Mouse (Mus musculus) layer of hippocampus, postnatal 10 days (tissue): ENCODE data around the gene Scnn1a. TPM values are rescaled to one million over a fixed set of nuclear protein-coding genes. Genes with fewer than 3 reads are reported as not detected.
A peak's percentile ranks its signal among the peaks of the same experiment; 100 is the strongest.

Experiments
- DNase-seq, 2 experiments: peaks; one replicate each; pipeline ENCODE4 v3.0.0; 2021; ENCODE audit warnings: low spot score in 2 of 2
- total RNA-seq, 2 experiments: library from RNA; stranded (reverse); gene quantifications; 2 replicates each; pipeline ENCODE4 v1.2.3; 2021

Scnn1a gene
- total RNA-seq, 2 experiments from 2014 or later = 2.5 to 3.5 TPM

DNA sequence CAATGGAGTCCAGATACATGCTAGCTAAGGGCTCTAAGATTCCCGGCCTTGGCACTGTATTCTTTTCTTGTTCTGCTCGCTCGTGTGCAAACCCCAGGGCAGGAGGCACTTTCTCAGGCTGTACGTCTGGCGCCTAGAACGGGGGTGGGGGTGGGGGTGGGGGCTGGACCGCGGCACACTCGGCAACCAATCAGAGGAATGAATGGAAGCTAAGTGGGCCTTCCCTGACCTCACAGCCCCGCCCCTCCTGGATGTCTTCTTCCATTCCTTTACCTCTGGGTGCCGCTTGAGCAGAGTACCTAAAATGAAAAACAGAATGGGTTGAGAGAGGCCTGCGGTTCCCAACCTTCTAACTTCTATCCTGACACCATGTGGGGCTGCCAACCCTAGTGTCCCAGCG is 11.5 kb upstream of the Scnn1a start:
- no peak for DNase-seq

DNA sequence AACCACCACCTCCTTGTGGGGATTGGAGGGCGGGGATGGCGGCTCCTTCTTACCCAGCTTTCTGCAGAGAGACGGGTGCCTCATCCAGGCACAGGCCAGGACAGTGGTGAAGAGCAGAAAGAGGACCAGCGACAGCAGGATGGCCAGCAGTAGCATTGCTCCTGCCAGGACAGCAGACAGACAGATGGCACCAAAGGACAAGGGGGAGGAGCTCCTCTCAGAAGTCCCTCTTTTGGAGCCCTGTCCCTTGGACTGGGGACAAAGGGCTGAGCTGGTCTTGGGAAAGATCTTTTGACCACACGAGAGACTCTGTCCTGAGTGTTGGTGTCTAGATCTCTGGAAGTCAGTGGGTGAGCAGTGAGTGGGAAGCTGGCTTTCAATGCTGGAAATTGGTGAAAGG is 11.1 kb upstream of the Scnn1a start:
- no peak for DNase-seq

DNA sequence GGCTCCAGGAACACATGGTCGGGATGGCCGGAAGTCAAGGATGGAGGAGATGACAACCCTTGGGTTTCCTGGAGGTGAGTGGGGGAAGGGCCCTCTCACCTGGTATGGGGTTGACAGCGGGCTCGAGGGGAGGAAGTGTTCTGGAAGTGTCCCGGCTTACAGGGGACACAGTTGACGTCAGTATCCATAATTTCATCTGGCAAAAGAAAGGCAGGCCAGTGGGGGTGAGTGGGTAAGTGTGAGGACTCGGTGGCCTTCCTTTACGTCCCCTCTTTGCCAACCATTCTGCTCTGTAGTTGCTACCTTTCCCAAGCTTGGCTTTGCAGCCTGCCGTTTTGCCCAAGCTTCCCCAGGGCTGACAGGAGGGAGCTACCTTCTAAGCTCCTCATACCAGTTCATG is 8.3 kb upstream of the Scnn1a start:
- DNase-seq = no peak

DNA sequence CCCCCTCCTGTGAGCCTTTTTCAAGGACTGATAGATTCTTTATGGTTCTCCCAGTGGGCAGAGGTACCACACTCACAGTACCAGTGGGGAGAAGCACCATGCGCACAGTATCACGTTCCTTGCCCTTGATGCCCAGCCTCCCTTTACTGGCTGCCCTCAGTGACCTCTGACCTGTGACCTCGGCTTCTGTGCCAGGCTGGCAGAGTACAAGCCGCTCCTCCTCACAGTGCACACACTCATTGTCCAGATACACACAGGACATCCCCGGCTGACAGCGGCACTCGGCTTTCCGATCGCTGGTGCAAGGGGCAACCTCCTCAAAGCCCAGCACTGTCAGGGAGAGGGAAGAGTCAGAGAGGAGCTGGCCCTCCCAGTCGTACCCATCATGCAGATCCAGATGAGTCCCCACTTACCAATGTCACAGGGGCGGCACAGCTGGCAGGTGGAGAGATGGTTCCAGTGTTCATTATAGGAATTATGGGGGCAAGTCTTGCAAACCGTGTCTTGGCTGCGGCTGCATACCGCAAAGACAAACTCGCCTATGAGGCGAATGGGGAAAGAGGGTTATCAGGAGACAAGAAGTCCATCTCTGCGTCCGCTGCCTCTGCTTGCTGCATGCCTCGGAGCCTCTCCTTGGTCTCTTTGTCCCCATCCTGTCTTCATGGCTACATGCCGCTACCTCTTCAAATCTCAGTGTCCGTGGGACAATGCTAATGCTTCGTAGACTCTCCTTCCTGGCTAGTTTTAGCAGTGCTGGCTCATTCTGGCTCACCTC is 7.7 kb upstream of the Scnn1a start:
- no peak for DNase-seq

- peak; percentile 50 to 63 for DNase-seq
Measured at GRCm38 (mm10) chr6:125313546-125314230, 6.8 kb upstream of the Scnn1a start, which contains the start of gene Ltbr. Gene Ltbr (minus strand): TSS chr6:125313885.

DNA sequence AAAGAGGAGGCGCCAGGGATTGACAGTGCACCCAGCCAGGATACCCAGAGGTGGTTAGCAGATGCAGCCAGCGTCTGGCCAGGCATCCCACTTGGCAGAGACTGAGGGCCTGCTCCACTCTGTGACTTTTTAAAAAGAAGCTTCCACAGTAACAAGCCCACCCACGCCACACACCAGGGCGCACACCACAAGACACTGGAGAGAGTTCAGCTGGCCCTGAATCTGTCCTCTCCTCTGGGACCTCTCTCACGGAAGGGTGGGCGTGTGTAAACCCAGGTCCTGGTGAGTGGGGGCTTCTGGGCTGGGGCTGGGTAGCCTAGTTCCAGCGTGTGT is 6.3 kb upstream of the Scnn1a start:
- DNase-seq = no peak

DNA sequence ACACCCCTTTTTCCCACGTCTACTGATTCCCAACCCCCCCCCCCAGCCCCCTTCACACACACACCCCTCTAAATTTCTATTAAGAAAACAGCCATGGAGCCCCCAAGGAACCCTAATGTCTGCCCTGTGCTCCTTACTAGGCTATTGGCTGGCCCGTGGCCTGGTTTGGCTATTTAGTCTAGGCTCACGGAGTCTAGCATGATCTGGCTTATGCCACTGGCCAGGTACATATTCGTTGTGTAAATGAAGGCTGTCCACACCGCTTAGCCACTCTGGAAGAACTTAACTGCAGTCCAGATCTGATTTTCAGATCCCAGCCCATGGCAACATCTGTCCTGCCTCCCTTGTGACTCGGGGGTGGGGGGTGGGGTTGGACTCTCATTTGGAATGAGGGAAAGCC is 5.7 kb upstream of the Scnn1a start:
- no peak for DNase-seq

DNA sequence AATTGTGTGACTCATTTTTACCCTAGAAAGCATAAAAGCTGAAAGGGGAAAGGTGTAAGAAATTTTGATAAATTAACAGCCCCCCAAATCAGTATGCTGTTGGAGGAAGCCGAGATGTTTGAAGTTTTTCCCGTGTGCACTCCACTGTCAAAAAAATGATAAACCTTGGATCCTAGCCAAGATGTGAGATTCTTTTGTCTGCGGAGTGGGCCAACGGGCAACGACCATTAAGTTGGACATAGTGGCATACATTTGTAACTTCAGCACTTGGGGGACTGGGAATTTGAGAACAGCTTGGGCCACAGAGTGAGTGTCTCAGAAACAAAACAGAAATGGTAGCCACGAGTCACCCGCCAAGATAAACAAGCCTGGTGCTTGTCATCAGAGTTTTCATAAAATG is 3.4 kb upstream of the Scnn1a start:
- DNase-seq = no peak

- DNase-seq = no peak
Measured at GRCm38 (mm10) chr6:125318981-125319918, 1.2 kb upstream of the Scnn1a start.

DNA sequence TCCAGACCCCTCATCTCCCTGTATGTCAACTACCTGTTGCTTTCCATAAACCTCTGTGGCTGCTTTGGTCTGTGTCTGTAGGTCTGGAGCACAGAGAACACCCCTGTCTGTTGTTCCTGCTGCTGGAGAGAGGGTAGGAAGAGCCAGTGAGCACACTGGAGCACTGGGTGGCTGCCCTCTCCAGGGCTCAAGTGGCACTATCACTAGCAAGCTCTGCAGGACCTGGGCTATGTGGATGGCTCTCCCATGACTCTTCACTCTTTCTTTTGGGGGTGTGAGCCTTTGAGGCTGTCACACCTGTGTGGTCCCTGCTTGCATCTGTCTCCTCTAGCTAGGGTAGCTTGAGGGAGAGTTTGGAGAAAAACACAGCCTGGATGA is 551 bp upstream of the Scnn1a start:
- DNase-seq = no peak

DNA sequence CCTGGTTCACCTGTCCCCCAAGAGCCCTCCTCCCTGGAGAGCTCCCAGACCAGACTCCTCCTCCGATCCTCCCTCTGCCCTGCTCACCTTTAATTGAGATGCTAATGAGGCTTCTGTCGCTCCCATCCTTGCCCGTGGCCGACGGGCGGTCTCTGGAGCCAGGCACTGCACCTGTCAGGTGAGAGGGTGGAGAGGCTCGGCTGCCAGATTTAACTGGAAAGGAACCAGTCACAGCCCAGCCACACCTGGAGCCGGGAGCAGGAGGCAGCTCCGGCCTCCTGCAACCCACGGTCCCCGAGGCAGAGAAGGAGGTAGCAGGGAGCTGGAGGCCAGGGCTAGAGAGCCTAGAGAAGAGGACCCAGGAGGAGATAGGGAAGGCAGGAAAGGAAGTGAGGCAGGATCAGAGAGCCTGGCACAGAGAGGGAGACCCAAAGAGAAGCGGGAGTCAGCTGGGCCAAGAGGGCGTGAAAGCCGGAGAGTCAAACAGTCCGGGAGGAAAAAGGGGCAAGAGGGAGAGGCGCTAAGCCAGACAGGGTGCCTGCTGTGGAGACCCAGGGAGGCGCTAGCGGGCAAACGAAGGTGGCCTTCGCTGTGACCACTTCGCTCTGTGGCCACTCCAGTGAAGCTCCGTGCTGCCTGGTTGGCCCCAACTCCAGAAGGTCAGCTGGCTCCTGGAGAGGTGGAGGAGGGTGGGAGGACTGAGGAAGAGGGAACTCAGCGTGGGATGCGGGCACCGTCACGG is 826 bp downstream of the Scnn1a start:
- no peak for DNase-seq

DNA sequence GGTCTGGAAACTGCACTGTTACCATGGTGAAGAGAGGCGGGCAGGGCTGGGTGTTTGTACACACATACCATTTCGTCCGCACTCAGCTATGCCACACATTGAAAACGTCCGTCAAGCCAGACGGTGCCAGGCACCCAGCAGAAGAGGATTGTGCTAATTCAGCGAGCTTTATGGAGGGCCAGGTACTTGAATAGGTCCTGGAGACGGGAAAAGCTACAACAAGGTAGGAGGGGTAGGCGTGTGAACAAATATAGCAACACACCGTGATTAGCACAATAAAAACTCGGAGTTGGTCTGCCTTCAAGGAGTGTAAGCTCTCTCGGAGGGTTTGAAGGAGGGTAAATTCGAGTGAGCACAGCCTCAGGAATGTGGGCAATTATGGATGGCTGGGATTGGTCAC is 2.3 kb downstream of the Scnn1a start:
- DNase-seq = no peak

GRCm38 (mm10) chr6:125323547-125323946 is 3.1 kb downstream of the Scnn1a start:
- DNase-seq = no peak

DNA sequence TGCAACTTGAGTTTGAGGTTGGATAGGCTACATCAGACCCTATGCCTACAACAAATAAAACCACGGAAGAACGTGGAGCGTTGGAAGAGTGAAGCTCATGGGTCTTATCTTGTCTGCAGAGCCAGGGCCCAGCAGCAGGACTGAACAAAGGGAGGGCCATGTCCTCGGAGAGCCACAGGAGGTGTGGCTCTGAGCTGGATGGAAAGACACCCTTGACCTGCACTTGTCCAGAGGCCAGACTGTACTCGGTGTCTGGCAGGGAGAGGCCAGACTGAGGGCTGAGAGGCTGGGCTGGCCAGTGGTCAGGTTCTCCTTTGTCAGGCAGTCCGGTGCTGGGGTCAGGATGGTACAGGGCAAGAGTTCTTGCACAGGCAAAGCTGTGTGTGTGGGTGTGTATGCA is 4.9 kb downstream of the Scnn1a start:
- DNase-seq = no peak

GRCm38 (mm10) chr6:125328243-125328642 is 7.8 kb downstream of the Scnn1a start:
- DNase-seq = no peak

- DNase-seq = peak; percentile 71 to 82
Measured at GRCm38 (mm10) chr6:125330626-125331326, 10.3 kb downstream of the Scnn1a start.

- no peak for DNase-seq
Measured at GRCm38 (mm10) chr6:125333112-125333899, 12.8 kb downstream of the Scnn1a start.

DNA sequence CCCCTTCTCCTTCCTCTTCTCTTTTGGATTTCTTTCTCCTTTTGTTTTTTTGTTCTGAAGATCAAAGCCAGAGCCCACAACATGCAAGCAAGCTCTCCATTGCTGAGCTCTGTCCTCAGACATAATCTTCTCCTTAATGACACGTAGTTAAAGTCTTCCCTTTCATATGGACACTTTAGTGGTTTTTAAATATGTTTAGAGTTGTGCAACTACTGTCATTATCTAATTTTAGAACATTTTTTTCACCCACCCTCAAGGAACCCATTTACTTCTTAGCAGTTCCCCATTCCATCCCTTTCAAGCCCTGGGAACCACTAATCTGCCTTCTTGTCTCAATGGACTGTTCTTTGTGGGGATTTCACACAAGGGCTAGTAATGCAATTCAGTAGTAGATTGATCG is 13.9 kb downstream of the Scnn1a start:
- no peak for DNase-seq

DNA sequence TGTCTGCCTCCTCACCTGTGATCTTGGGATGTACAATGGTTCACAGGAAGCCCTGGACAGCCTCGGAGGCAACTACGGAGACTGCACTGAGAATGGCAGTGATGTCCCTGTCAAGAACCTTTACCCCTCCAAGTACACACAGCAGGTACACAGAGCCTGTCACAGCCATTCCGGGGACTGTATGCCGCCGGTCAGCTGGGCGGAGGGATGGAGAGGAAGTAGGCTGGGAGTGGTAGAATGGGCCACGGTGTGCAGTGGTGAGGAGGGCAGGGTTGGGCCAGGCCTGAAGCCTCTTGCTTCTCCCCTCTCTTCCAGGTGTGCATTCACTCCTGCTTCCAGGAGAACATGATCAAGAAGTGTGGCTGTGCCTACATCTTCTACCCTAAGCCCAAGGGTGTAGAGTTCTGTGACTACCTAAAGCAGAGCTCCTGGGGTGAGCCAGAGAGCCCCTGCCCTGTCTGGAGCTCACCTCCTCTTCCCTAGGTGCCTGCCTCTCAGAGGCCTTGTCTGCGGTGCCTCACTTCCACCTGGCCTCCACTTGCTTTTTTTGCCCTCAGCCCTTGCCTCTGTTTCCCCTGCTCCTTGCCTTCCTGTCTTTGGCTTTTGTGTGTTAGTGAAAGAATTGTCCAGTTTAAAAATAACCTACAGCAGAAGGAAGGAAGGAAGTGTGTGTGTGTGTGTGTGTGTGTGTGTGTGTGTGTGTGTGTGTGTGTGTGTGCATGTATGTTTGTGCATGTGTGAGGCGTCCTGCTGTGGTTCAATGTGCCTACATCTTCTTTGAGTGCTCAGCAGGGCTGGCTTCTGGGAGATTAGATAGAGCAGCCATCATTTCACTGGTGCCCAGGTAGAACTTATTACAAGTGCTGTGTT is 18.6 kb downstream of the Scnn1a start:
- DNase-seq = no peak
